Mouse (Mus musculus) heart, postnatal 0 days (tissue): ENCODE results near the gene Pgp.

Source experiments
- CTCF ChIP-seq: IDR thresholded peaks from 2 replicates; pipeline ENCODE4 v1.5.1; 2016; ENCODE audit warnings: antibody characterized with exemption, control low read depth, low read depth
- EP300 ChIP-seq: IDR thresholded peaks from 2 replicates; pipeline ENCODE4 v1.6.1; 2016; ENCODE audit warnings: antibody characterized with exemption, low read depth

- TF ChIP-seq CTCF, result no peak
- TF ChIP-seq EP300, result no peak
Observed at GRCm38 (mm10) chr17:24489265-24490030, 19.3 kb downstream of the Pgp start.
